Mouse (Mus musculus) regulatory T cell (primary cell): Measurements from ENCODE around the gene Mapk10.
"Not testable (repeated sequence)": the region's sequence is repeated elsewhere in the genome, so short reads cannot be mapped to it uniquely, and the experiment has no call there.

ENCODE experiments used
- in situ Hi-C: fragments of 300-600 bp; cut with MboI, MseI; formaldehyde crosslinking; loops from one replicate; pipeline ENCODE4 v1.15.1; 2025; ENCODE audit warnings: high pct_unique_total_duplicates

Mapk10 gene

GRCm38 (mm10) chr5:102872996-102873395 is 338.1 kb downstream of the Mapk10 start:
- in situ Hi-C loops: not testable (repeated sequence)

DNA sequence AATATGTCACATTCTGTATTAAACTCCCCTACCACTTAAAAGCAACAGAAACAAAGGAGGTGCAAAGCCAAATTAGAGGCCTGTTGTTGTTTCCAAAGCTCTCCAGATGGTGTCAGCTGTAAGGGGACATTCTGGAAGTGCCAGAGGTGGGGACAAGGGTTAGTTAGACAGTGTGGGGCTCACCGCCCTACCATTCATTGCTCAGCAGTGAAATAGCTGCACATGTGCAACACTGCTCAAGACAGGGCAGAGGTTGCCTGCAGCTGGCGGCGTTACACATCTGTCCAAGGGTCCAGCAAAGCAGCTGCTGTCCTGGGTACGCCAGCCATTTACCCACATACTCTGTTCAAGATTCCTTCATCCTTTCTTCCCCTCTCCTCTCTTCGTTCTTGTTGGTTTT is 342.9 kb downstream of the Mapk10 start:
- in situ Hi-C loops: no loop called here

- in situ Hi-C loops: no loop called here
These were observed 351.4 kb downstream of the Mapk10 start for GRCm38 (mm10) chr5:102859749-102860148.

DNA sequence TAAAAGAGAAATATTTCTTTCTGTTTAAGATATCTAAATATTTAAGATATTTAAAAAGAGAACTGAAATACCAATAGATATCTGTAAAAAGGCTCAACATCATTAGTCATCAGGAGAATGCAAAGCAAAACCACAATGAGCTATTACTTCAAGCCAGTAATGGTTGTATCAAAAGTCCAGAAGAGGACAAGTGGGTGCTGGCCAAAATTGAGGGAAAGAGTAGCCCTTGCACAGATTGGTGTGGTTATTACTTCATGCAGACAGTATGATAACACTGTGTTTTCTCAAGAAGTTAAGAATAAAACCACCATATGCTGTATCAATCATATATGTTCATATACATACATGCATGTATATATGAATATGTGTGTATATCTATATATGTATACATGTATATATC is 353.1 kb downstream of the Mapk10 start:
- in situ Hi-C loops: no loop called here
